Mouse (Mus musculus): ENCODE measurements around the gene Traf6. TPM values are rescaled to one million over a fixed set of nuclear protein-coding genes. Genes with fewer than 3 reads are reported as not detected.

Traf6 gene
- polyA plus RNA-seq, 1 experiment: 17.6 TPM

GRCm38 (mm10) chr2:101688011-101688410 is 9.8 kb downstream of the Traf6 start:
- no peak overlapping the region for H3K27ac ChIP-seq (ENCODE audit: insufficient read depth, low read length)
- no peak overlapping the region for H3K4me3 ChIP-seq (ENCODE audit: low read depth, low read length)
- no peaks in the 10 kb centered on the region for H3K9me3 ChIP-seq (replicated peaks; ENCODE audit: control insufficient read depth, insufficient read depth, low read length, poor library complexity, severe bottlenecking)
- H3K27me3 ChIP-seq (ENCODE audit: control insufficient read depth, insufficient read depth, low read length, poor library complexity, severe bottlenecking): no peaks in the 10 kb centered on the region
- H3K4me1 ChIP-seq (ENCODE audit: control insufficient read depth, insufficient read depth, low read length): no peaks in the 10 kb centered on the region
- peaks cover 4% of the 10 kb centered on the region for H3K36me3 ChIP-seq (ENCODE audit: control insufficient read depth, insufficient read depth, low read length, poor library complexity, severe bottlenecking)
- TF ChIP-seq POLR2A (IDR thresholded peaks at IDR 0.05; ENCODE audit: insufficient read depth, low read length) (no peak), EP300 (IDR thresholded peaks at IDR 0.05; ENCODE audit: insufficient read depth, low read depth, low read length) (no peak), CTCF (IDR thresholded peaks at IDR 0.05; ENCODE audit: low read depth, low read length) (no peak)
- no peak overlapping the region for H3K9ac ChIP-seq (ENCODE audit: low read depth, poor library complexity, severe bottlenecking)

DNA sequence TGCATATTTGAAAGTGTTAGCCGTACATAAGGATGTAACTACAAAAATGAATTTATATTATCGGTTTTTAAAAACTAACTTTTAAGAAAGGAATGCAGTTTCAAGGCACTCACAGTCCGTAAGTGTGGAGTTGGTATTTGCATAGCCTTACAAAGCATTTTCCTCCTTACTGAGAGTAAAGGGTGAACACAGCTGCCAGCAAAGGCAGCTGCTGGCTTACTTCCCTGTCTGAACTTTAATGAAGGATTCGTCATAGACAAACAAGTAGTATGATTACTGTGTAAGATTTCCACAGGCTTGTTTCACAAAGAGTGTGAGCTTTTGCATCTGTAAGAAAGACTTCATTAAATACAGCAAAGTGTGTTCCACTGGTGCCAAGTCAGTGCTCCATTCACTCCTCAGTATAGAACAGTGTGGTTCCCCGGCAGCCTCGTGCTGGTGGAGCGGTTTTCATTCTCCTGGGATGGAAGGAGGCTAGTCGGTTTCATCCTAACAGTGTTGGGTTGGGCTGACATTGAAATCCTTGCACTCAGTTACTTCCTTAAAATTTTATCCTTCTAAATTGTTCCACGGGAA is 12.1 kb downstream of the Traf6 start:
- H3K36me3 ChIP-seq (ENCODE audit: control insufficient read depth, insufficient read depth, low read length, poor library complexity, severe bottlenecking): peaks cover 6% of the 10 kb centered on the region

DNA sequence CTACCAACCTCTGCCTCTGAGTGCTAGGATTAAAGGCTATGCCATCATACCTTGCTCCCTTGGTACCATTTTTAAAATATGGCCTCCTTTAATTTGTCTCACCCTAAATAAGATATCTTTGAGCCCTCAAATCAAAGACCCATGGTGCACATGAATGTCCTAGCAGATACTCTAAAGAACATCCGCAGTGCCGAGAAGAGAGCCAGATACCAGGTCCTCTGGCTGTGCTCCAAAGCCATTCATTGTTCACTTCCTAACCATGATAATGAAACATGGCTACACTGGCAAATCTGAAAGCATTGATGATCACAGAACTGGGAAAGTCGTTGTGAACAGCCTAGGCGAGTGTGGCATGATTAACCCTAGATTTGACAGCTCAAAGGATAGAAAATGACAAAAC is 14.8 kb downstream of the Traf6 start:
- H3K9ac ChIP-seq (ENCODE audit: low read depth, poor library complexity, severe bottlenecking): no peak overlapping the region
- H3K27me3 ChIP-seq (ENCODE audit: control insufficient read depth, insufficient read depth, low read length, poor library complexity, severe bottlenecking): no peaks in the 10 kb centered on the region
- H3K27ac ChIP-seq (ENCODE audit: insufficient read depth, low read length): no peak overlapping the region
- peaks cover 17% of the 10 kb centered on the region for H3K36me3 ChIP-seq (ENCODE audit: control insufficient read depth, insufficient read depth, low read length, poor library complexity, severe bottlenecking)
- no peaks in the 10 kb centered on the region for H3K4me1 ChIP-seq (ENCODE audit: control insufficient read depth, insufficient read depth, low read length)
- H3K4me3 ChIP-seq (ENCODE audit: low read depth, low read length): no peak overlapping the region
- TF ChIP-seq POLR2A (IDR thresholded peaks at IDR 0.05; ENCODE audit: insufficient read depth, low read length): no peak
- TF ChIP-seq CTCF (IDR thresholded peaks at IDR 0.05; ENCODE audit: low read depth, low read length): no peak
- no peak for TF ChIP-seq EP300 (IDR thresholded peaks at IDR 0.05; ENCODE audit: insufficient read depth, low read depth, low read length)
- H3K9me3 ChIP-seq (replicated peaks; ENCODE audit: control insufficient read depth, insufficient read depth, low read length, poor library complexity, severe bottlenecking): no peaks in the 10 kb centered on the region

More for the DNA sequence above, 12.1 kb downstream of the Traf6 start:
- Histone ChIP-seq H3K4me3 (ENCODE audit: low read depth, low read length) (no peak overlapping the region), H3K9me3 (replicated peaks; ENCODE audit: control insufficient read depth, insufficient read depth, low read length, poor library complexity, severe bottlenecking) (no peaks in the 10 kb centered on the region), H3K27ac (ENCODE audit: insufficient read depth, low read length) (no peak overlapping the region), H3K27me3 (ENCODE audit: control insufficient read depth, insufficient read depth, low read length, poor library complexity, severe bottlenecking) (no peaks in the 10 kb centered on the region), H3K4me1 (ENCODE audit: control insufficient read depth, insufficient read depth, low read length) (no peaks in the 10 kb centered on the region), H3K9ac (ENCODE audit: low read depth, poor library complexity, severe bottlenecking) (no peak overlapping the region)
- TF ChIP-seq POLR2A (IDR thresholded peaks at IDR 0.05; ENCODE audit: insufficient read depth, low read length) (no peak), EP300 (IDR thresholded peaks at IDR 0.05; ENCODE audit: insufficient read depth, low read depth, low read length) (no peak)

DNA sequence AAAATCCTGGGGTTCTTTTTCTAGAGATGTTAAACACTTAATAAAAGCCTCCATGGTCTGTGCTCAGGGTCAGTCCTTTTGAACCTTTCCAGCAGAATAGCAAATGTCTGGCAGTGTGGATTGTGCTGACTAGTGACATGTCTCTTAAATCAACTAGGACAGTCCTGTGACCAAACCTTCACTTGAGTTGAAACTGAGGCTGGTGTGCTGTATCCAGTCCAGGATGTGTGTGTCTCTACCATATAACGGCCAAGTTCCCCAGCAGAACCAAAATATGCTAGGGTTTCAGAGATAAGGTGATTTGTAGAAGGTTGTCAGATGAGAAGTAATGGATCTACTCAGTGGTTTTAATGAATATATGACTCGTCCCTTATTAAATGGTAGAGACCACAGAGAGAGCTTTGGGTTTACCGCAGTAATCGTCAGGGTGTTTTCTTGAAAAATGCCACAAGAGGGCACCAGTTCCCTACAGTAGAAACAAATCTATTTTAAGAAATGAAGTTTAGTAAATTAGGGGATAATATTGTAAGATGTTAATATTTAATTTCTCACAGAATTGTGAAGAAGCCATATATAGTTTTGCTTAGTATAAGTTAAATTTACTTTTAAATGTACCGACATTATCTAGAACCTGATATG is 15.5 kb downstream of the Traf6 start:
- Histone ChIP-seq H3K27me3 (ENCODE audit: control insufficient read depth, insufficient read depth, low read length, poor library complexity, severe bottlenecking) (no peaks in the 10 kb centered on the region), H3K9ac (ENCODE audit: low read depth, poor library complexity, severe bottlenecking) (no peak overlapping the region), H3K27ac (ENCODE audit: insufficient read depth, low read length) (no peak overlapping the region), H3K36me3 (ENCODE audit: control insufficient read depth, insufficient read depth, low read length, poor library complexity, severe bottlenecking) (peaks cover 17% of the 10 kb centered on the region), H3K4me3 (ENCODE audit: low read depth, low read length) (no peak overlapping the region), H3K4me1 (ENCODE audit: control insufficient read depth, insufficient read depth, low read length) (no peaks in the 10 kb centered on the region), H3K9me3 (replicated peaks; ENCODE audit: control insufficient read depth, insufficient read depth, low read length, poor library complexity, severe bottlenecking) (no peaks in the 10 kb centered on the region)
- TF ChIP-seq CTCF (IDR thresholded peaks at IDR 0.05; ENCODE audit: low read depth, low read length) (no peak), EP300 (IDR thresholded peaks at IDR 0.05; ENCODE audit: insufficient read depth, low read depth, low read length) (no peak), POLR2A (IDR thresholded peaks at IDR 0.05; ENCODE audit: insufficient read depth, low read length) (no peak)

GRCm38 (mm10) chr2:101695584-101695983 is 17.4 kb downstream of the Traf6 start:
- Histone ChIP-seq H3K27ac (ENCODE audit: insufficient read depth, low read length) (no peak overlapping the region), H3K4me1 (ENCODE audit: control insufficient read depth, insufficient read depth, low read length) (no peaks in the 10 kb centered on the region), H3K4me3 (ENCODE audit: low read depth, low read length) (no peak overlapping the region), H3K36me3 (ENCODE audit: control insufficient read depth, insufficient read depth, low read length, poor library complexity, severe bottlenecking) (peaks cover 17% of the 10 kb centered on the region), H3K27me3 (ENCODE audit: control insufficient read depth, insufficient read depth, low read length, poor library complexity, severe bottlenecking) (no peaks in the 10 kb centered on the region), H3K9me3 (replicated peaks; ENCODE audit: control insufficient read depth, insufficient read depth, low read length, poor library complexity, severe bottlenecking) (no peaks in the 10 kb centered on the region), H3K9ac (ENCODE audit: low read depth, poor library complexity, severe bottlenecking) (no peak overlapping the region)
- TF ChIP-seq EP300 (IDR thresholded peaks at IDR 0.05; ENCODE audit: insufficient read depth, low read depth, low read length) (no peak), CTCF (IDR thresholded peaks at IDR 0.05; ENCODE audit: low read depth, low read length) (no peak)

GRCm38 (mm10) chr2:101699284-101699683 is 21.1 kb downstream of the Traf6 start:
- Histone ChIP-seq H3K27me3 (ENCODE audit: control insufficient read depth, insufficient read depth, low read length, poor library complexity, severe bottlenecking) (no peaks in the 10 kb centered on the region), H3K9me3 (replicated peaks; ENCODE audit: control insufficient read depth, insufficient read depth, low read length, poor library complexity, severe bottlenecking) (no peaks in the 10 kb centered on the region), H3K36me3 (ENCODE audit: control insufficient read depth, insufficient read depth, low read length, poor library complexity, severe bottlenecking) (peaks cover 12% of the 10 kb centered on the region), H3K4me1 (ENCODE audit: control insufficient read depth, insufficient read depth, low read length) (no peaks in the 10 kb centered on the region), H3K4me3 (ENCODE audit: low read depth, low read length) (no peak overlapping the region), H3K27ac (ENCODE audit: insufficient read depth, low read length) (no peak overlapping the region), H3K9ac (ENCODE audit: low read depth, poor library complexity, severe bottlenecking) (no peak overlapping the region)
- TF ChIP-seq CTCF (IDR thresholded peaks at IDR 0.05; ENCODE audit: low read depth, low read length) (no peak), POLR2A (IDR thresholded peaks at IDR 0.05; ENCODE audit: insufficient read depth, low read length) (no peak), EP300 (IDR thresholded peaks at IDR 0.05; ENCODE audit: insufficient read depth, low read depth, low read length) (no peak)
